Mouse (Mus musculus) forebrain, embryonic 11.5 days (tissue): ENCODE results near the gene Wdr77. TPM values are rescaled to one million over a fixed set of nuclear protein-coding genes. Genes with fewer than 3 reads are reported as not detected.
"Not testable (repeated sequence)": the region's sequence is repeated elsewhere in the genome, so short reads cannot be mapped to it uniquely, and the experiment has no call there.

Experiments
- ATAC-seq: fragments of 200-750 bp; cut with Nextera tagmentation; replicated peaks from 2 replicates; pipeline ENCODE4 v1.8.0; 2017; ENCODE audit warnings: moderate TSS enrichment; ENCODE audit not compliant: low FRiP score
- DNase-seq: peaks from one replicate; pipeline ENCODE4 v3.0.0-alpha.2; 2017; ENCODE audit warnings: low spot score
- H3K27ac ChIP-seq: fragments of 300-500 bp; sonication (generic); 2 replicates; pipeline ENCODE4 v1.5.1; 2014; ENCODE audit warnings: low read depth, low read length
- H3K27me3 ChIP-seq: fragments of 300-500 bp; sonication (generic); 2 replicates; pipeline ENCODE4 v1.6.1; 2014; ENCODE audit warnings: mild to moderate bottlenecking, low read length, mixed read lengths; ENCODE audit not compliant: control insufficient read depth, insufficient read depth
- H3K36me3 ChIP-seq: fragments of 300-500 bp; sonication (generic); 2 replicates; pipeline ENCODE4 v1.6.1; 2014; ENCODE audit warnings: mild to moderate bottlenecking, low read length, moderate library complexity, mixed read lengths; ENCODE audit not compliant: control insufficient read depth, insufficient read depth
- H3K4me1 ChIP-seq: fragments of 300-500 bp; sonication (generic); replicated peaks from 2 replicates; pipeline ENCODE4 v1.6.1; 2014; ENCODE audit warnings: low read length, mixed read lengths; ENCODE audit not compliant: control insufficient read depth, insufficient read depth
- H3K4me2 ChIP-seq: fragments of 300-500 bp; sonication (generic); 2 replicates; pipeline ENCODE4 v1.6.1; 2014; ENCODE audit warnings: low read depth, mild to moderate bottlenecking, low read length, moderate library complexity, mixed read lengths; ENCODE audit not compliant: severe bottlenecking
- H3K4me3 ChIP-seq: fragments of 300-500 bp; sonication (generic); 2 replicates; pipeline ENCODE4 v1.5.1; 2014; ENCODE audit warnings: low read depth, low read length
- H3K9ac ChIP-seq: fragments of 300-500 bp; sonication (generic); 2 replicates; pipeline ENCODE4 v1.6.1; 2014; ENCODE audit warnings: low read length
- H3K9me3 ChIP-seq: fragments of 300-500 bp; sonication (generic); 2 replicates; pipeline ENCODE4 v1.6.1; 2016; ENCODE audit warnings: low read length, mixed read lengths; ENCODE audit not compliant: control insufficient read depth
- WGBS: fragments of 180-500 bp; shearing (Covaris S2); extraction: QIAGEN DNeasy Blood & Tissue Kit; methylation state at CpG from one replicate; pipeline ENCODE4 v1.1.7; 2014; 5-methylcytosine and 5-hydroxymethylcytosine counted together
- polyA plus RNA-seq: library from polyadenylated mRNA; unstranded; fragments of >200 nt; fragmentation: Nextera tagmentation; extraction: Ambion mirVana; gene quantifications from 2 replicates; pipeline ENCODE4 v1.2.1, GENCODE M21; 2014

Wdr77 gene
- polyA plus RNA-seq, 1 experiment from 2014 or later: 148 TPM

DNA sequence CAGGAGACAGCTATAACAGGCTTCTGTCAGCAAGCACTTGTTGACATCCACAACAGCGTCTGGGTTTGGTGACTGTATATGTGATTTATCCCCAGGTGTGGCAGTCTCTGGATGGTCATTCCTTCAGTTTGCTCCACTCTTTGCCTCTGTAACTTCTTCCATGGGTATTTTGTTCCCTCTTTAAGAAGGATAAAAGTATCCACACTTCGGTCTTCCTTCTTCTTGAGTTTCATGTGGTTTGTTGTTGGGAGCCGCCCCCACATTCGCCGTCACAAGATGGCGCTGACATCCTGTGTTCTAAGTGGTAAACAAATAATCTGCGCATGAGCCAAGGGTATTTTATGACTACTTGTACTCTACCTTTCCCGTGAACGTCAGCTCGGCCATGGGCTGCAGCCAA, 44.2 kb downstream of the Wdr77 start:
- not testable (repeated sequence) for ATAC-seq, H3K4me3 ChIP-seq, H3K27ac ChIP-seq, H3K4me2 ChIP-seq, H3K4me1 ChIP-seq, H3K9ac ChIP-seq, H3K27me3 ChIP-seq, H3K36me3 ChIP-seq, DNase-seq, H3K9me3 ChIP-seq
- 77% methylated on average over 10 of the region's 10 CpGs for WGBS

DNA sequence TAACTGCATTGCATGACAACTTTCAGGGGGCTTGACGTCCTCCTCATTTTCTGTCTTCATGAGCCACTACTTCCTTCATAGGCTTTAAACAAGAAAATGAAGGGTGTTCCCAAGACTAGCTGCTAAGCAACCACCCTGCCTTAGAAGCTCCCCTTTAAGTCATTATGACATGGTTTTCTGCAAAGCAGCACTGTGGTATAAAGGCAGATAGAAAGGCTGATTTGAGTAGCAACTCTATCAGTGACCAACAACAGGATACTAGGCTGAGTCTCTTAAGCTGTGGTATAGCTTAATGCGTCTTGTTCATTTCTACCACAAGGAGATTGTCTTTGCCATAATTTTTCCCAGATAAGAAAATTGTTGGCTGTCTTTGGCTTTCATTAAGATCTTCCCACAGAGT, 55.4 kb downstream of the Wdr77 start, which contains the start of gene Pifo:
Gene Pifo, minus strand, starts transcription at position 101 of the 400 bp plus-strand sequence.
- no peaks in the 10 kb centered on the region for H3K36me3 ChIP-seq
- H3K27me3 ChIP-seq: no peaks in the 10 kb centered on the region
- no peak within 1 kb of the TSS for H3K27ac ChIP-seq
- H3K9ac ChIP-seq: no peak within 1 kb of the TSS
- ATAC-seq (no peak), DNase-seq (no peak)
- 94% methylated on average over 2 of the region's 2 CpGs for WGBS
- no peaks in the 10 kb centered on the region for H3K9me3 ChIP-seq
- H3K4me1 ChIP-seq: no peaks in the 10 kb centered on the region
- no peak within 1 kb of the TSS for H3K4me3 ChIP-seq
- no peak within 1 kb of the TSS for H3K4me2 ChIP-seq

Other genes with a start within 250 kb of the Wdr77 start
- gene Rap1a, start 158.0 kb upstream of the Wdr77 start, polyA plus RNA-seq: 75.9 and 84.3 TPM in 2 replicates
- gene Adora3, start 88.5 kb upstream of the Wdr77 start, polyA plus RNA-seq: 0.23 TPM in 1 of 2 replicates, not detected in the other
- gene Tmigd3, start 88.5 kb upstream of the Wdr77 start, polyA plus RNA-seq: 0.21 TPM in 1 of 2 replicates, not detected in the other
- 0.52 and 0.64 TPM in 2 replicates for gene I830077J02Rik, start 26.7 kb upstream of the Wdr77 start, polyA plus RNA-seq
- 457 and 514 TPM in 2 replicates for gene Atp5f1, start 730 bp downstream of the Wdr77 start, polyA plus RNA-seq
- gene Ovgp1, start 14.3 kb downstream of the Wdr77 start, polyA plus RNA-seq: 3.2 and 3.4 TPM in 2 replicates
- gene Pifo, start 55.3 kb downstream of the Wdr77 start, polyA plus RNA-seq: 1.0 and 1.7 TPM in 2 replicates
- gene Chil5, start 73.4 kb downstream of the Wdr77 start, polyA plus RNA-seq: not detected in 2 replicates
- 0.16 and 0.44 TPM in 2 replicates for gene Chia1, start 153.9 kb downstream of the Wdr77 start, polyA plus RNA-seq
- gene Chil3, start 208.2 kb downstream of the Wdr77 start, polyA plus RNA-seq: not detected in 2 replicates